Mouse (Mus musculus) layer of hippocampus, postnatal 36 days (tissue): ENCODE measurements around the gene Wdr24. TPM values are rescaled to one million over a fixed set of nuclear protein-coding genes. Genes with fewer than 3 reads are reported as not detected.

Source experiments
- DNase-seq, 2 experiments: peaks; one replicate each; pipeline ENCODE4 v3.0.0; 2022
- total RNA-seq, 2 experiments: library from RNA; stranded (reverse); gene quantifications; 2 replicates each; pipeline ENCODE4 v1.2.3; 2021

The Wdr24 gene
- total RNA-seq: 10 to 100 TPM; 25.4 to 27.3 TPM

- peak; percentile 74 to 83 for DNase-seq
These were observed at the start of gene Wdr24 for GRCm38 (mm10) chr17:25823452-25823851. Gene Wdr24 (plus strand): TSS chr17:25823627.

- no peak for DNase-seq
These were observed 47.9 kb upstream of the Wdr24 start for GRCm38 (mm10) chr17:25775318-25776062.

DNA sequence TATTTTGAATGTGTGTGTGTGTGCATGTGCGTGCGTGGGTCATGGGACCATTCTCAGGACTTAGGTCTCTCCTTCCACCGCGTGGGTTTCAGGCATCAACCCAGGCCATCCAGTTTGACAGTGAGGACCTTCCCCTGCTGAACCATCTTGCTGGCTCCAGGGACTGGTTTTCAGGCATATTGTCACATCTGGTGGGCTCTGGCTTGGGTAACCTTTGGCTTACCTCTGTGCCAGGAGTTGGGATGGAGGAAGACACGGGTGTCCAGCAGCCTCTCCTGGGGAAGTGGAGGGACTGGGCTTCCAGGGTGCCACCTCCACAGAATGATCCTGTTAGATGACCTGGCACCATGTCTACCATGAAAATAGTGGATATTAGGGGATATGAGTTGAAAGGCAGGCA is 45.5 kb upstream of the Wdr24 start:
- no peak for DNase-seq

GRCm38 (mm10) chr17:25781339-25781738 is 42.1 kb upstream of the Wdr24 start:
- DNase-seq: no peak

- peak in 1 of 2 experiments; percentile 26 for DNase-seq
These were observed 40.3 kb upstream of the Wdr24 start for GRCm38 (mm10) chr17:25783086-25783485.

GRCm38 (mm10) chr17:25783861-25784574 is 39.4 kb upstream of the Wdr24 start:
- DNase-seq: no peak

- peak; percentile 94 to 95 for DNase-seq
These were observed 38.1 kb upstream of the Wdr24 start, which contains the start of gene Haghl for GRCm38 (mm10) chr17:25785281-25785745. Gene Haghl (minus strand): TSS chr17:25785673.

DNA sequence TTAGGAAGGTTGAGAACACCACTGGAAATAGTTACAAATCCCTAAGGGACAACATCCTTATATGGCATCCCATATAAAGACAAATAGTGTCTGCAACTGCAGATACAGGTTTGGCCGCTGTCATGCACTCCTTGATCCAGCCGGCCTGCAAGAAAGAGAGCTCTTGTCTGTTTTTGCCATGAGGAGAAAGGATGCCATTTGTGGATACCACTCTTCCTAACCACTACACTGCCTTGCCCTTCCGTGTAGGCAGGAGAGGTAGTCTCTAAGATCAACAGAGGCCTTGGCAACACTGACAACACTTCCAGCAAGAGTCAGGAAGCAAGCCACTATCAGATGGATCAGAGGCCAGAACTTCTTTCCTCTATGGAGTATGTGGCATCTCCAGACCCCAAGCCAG is 37.1 kb upstream of the Wdr24 start, which contains the start of gene Ccdc78:
TSS of gene Ccdc78 (plus strand) at position 301 of the 400 bp plus-strand sequence.
- no peak for DNase-seq

- no peak for DNase-seq
These were observed 36.5 kb upstream of the Wdr24 start for GRCm38 (mm10) chr17:25786781-25787504.

- no peak for DNase-seq
These were observed 32.0 kb upstream of the Wdr24 start for GRCm38 (mm10) chr17:25791320-25791842.

GRCm38 (mm10) chr17:25791843-25792527 is 31.4 kb upstream of the Wdr24 start:
- peak; percentile 87 to 88 for DNase-seq

- peak; percentile 67 for DNase-seq
These were observed 30.8 kb upstream of the Wdr24 start, which contains the start of gene Fam173a for GRCm38 (mm10) chr17:25792615-25793014. Gene Fam173a (minus strand): TSS chr17:25792901.

- DNase-seq: no peak
These were observed 29.2 kb upstream of the Wdr24 start for GRCm38 (mm10) chr17:25794197-25794596.

DNA sequence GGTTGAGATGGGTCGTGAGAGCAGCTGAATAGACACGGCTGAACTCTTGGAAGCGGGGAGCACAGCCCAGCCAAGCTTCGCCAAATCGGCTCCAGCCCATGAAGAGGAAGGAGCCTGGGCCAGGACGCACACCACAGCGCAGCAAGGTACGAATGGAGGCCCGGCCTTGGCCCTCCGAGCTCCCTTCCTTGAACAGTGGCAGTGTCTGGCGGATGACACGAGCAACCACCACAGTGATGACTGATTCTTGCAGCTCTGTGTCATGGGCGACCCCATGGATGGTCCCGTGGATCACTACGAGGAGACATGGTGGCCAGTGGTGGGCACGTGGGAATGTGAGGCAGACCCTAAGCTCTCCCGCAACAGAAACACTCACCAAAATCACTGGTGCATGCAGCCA is 28.4 kb upstream of the Wdr24 start:
- no peak for DNase-seq

- DNase-seq: peak; percentile 59 to 70
These were observed 27.8 kb upstream of the Wdr24 start, which contains the start of gene AC134908.4 for GRCm38 (mm10) chr17:25795609-25796092. Gene AC134908.4 (minus strand): TSS chr17:25795659.

DNA sequence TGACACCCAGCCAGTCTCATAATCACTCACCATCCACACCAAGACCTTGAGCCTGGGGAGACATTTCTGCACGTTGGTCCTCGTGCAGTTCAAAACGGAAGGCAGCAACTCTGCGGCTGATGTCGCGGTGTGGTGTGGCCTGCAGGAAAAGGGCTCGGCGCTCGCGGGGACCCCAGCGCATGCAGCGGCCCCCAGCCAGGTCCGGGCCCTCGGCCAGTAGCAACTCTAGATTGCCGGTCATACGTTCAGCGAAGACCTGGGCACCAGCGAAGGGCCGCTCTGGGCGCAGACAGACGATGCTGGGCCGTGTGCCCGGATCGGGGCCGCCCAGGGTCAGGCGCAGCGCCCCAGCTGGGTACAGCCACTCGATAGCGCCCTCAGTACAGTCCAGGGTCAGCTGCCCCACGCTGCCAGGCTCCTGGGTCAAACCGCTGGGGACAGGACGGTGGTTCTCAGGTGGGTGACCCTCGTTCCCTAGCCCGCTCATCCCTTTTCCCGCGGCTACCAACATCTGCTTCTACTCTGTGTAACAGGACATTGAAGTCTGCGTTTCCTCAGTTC is 27.1 kb upstream of the Wdr24 start:
- no peak for DNase-seq

- DNase-seq: peak; percentile 65 to 73
These were observed 26.5 kb upstream of the Wdr24 start, which contains the start of gene Metrn for GRCm38 (mm10) chr17:25796951-25797369. Gene Metrn (minus strand): TSS chr17:25797136.

DNA sequence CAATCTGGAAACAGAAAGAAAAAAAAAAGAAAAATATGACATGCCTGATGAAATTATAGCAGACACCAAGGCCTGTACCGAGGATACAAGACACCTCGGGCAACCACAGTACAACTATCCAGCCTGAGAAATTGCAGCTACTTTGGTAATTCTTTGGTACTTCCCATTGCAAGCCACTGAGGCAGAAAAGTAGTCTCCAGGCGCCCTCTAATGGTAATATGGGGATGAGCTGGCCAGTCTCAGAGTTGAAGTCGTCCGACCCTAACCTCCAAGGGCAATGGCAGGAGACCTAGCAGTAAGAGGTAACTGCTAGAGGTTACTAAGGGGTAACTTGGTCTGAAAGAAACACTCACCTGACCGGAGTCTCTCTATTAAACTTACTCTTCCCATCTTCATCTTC is 22.4 kb upstream of the Wdr24 start:
- peak in 1 of 2 experiments; percentile 66 for DNase-seq

- peak; percentile 83 to 87 for DNase-seq
These were observed 20.5 kb upstream of the Wdr24 start for GRCm38 (mm10) chr17:25802825-25803517.

GRCm38 (mm10) chr17:25806507-25806906 is 16.9 kb upstream of the Wdr24 start:
- DNase-seq: no peak
